Mouse (Mus musculus) midbrain, embryonic 10.5 days (tissue): Measurements from ENCODE around the gene Elmod3. TPM values are rescaled to one million over a fixed set of nuclear protein-coding genes. Genes with fewer than 3 reads are reported as not detected.

Source experiments
- DNase-seq: peaks from one replicate; pipeline ENCODE4 v3.0.0-alpha.2; 2017; ENCODE audit warnings: low spot score
- H3K27ac ChIP-seq: fragments of 300-500 bp; sonication (generic); replicated peaks from 2 replicates; pipeline ENCODE4 v1.5.1; 2016; ENCODE audit warnings: mild to moderate bottlenecking
- H3K27me3 ChIP-seq: fragments of 300-500 bp; sonication (generic); 2 replicates; pipeline ENCODE4 v1.6.1; 2016; ENCODE audit warnings: low read depth, mild to moderate bottlenecking; ENCODE audit not compliant: poor library complexity, severe bottlenecking
- H3K36me3 ChIP-seq: fragments of 300-500 bp; sonication (generic); 2 replicates; pipeline ENCODE4 v1.6.1; 2016; ENCODE audit warnings: mild to moderate bottlenecking, moderate library complexity
- H3K4me1 ChIP-seq: fragments of 300-500 bp; sonication (generic); 2 replicates; pipeline ENCODE4 v1.6.1; 2016
- H3K4me3 ChIP-seq: fragments of 300-500 bp; sonication (generic); 2 replicates; pipeline ENCODE4 v1.5.1; 2016; ENCODE audit warnings: mild to moderate bottlenecking, moderate library complexity
- H3K9me3 ChIP-seq: fragments of 300-500 bp; sonication (generic); replicated peaks from 2 replicates; pipeline ENCODE4 v1.6.1; 2016; ENCODE audit warnings: mild to moderate bottlenecking
- WGBS: fragments of 180-500 bp; shearing (Covaris S2); methylation state at CpG from one replicate; pipeline ENCODE4 v1.1.7; 2016; 5-methylcytosine and 5-hydroxymethylcytosine counted together
- polyA plus RNA-seq: library from polyadenylated mRNA; unstranded; fragments of >200 nt; fragmentation: Nextera tagmentation; extraction: Ambion mirVana; gene quantifications from 2 replicates; pipeline ENCODE4 v1.2.1, GENCODE M21; 2016

Gene Elmod3
- polyA plus RNA-seq, 1 experiment from 2014 or later, result 14.2 TPM

GRCm38 (mm10) chr6:72519303-72519702 lies 78.9 kb downstream of the Elmod3 start:
- H3K27ac ChIP-seq, result peak overlapping the region; percentile 88
- H3K27me3 ChIP-seq, result no peaks in the 10 kb centered on the region
- no peaks in the 10 kb centered on the region for H3K9me3 ChIP-seq
- peaks cover 33% of the 10 kb centered on the region for H3K4me1 ChIP-seq
- no peak for DNase-seq
- 22% methylated on average over 8 of the region's 8 CpGs for WGBS
- H3K36me3 ChIP-seq, result no peaks in the 10 kb centered on the region
- H3K4me3 ChIP-seq, result peak overlapping the region; percentile 39

GRCm38 (mm10) chr6:72518842-72519241 lies 79.4 kb downstream of the Elmod3 start:
- Histone ChIP-seq H3K27me3 (no peaks in the 10 kb centered on the region), H3K27ac (peak overlapping the region; percentile 88), H3K4me3 (no peak overlapping the region), H3K4me1 (peaks cover 33% of the 10 kb centered on the region), H3K36me3 (no peaks in the 10 kb centered on the region), H3K9me3 (no peaks in the 10 kb centered on the region)
- WGBS, result 75% methylated on average over 1 of the region's 1 CpGs
- no peak for DNase-seq

Other genes with a start within 250 kb of the Elmod3 start
- gene Tmem150a, start 243.0 kb downstream of the Elmod3 start, polyA plus RNA-seq, result 5.6 and 6.7 TPM in 2 replicates
- gene Rnf181, start 231.5 kb downstream of the Elmod3 start, polyA plus RNA-seq, result 106 and 111 TPM in 2 replicates
- gene Vamp5, start 217.9 kb downstream of the Elmod3 start, polyA plus RNA-seq, result 12.0 and 12.9 TPM in 2 replicates
- 35.7 and 35.8 TPM in 2 replicates for gene Vamp8, start 207.7 kb downstream of the Elmod3 start, polyA plus RNA-seq
- 15.3 and 21.5 TPM in 2 replicates for gene Ggcx, start 184.1 kb downstream of the Elmod3 start, polyA plus RNA-seq
- gene Mat2a, start 158.9 kb downstream of the Elmod3 start, polyA plus RNA-seq, result 431 and 439 TPM in 2 replicates
- gene Sh2d6, start 76.7 kb downstream of the Elmod3 start, polyA plus RNA-seq, result 0.23 and 0.39 TPM in 2 replicates
- gene Capg, start 54.0 kb downstream of the Elmod3 start, polyA plus RNA-seq, result 9.7 and 11.1 TPM in 2 replicates
- gene Retsat, start 62 bp upstream of the Elmod3 start, polyA plus RNA-seq, result 8.2 and 8.4 TPM in 2 replicates
- 33.3 and 35.4 TPM in 2 replicates for gene Tgoln1, start 18.6 kb upstream of the Elmod3 start, polyA plus RNA-seq
- 24.2 and 25.7 TPM in 2 replicates for gene Tcf7l1, start 190.8 kb upstream of the Elmod3 start, polyA plus RNA-seq